Mouse (Mus musculus) cerebellum, adult 9-10 months (tissue): Measurements from ENCODE around the gene Ajm1.

Source experiments
- DNase-seq: peaks from one replicate; pipeline ENCODE4 v3.0.0; 2022

Ajm1 gene

DNA sequence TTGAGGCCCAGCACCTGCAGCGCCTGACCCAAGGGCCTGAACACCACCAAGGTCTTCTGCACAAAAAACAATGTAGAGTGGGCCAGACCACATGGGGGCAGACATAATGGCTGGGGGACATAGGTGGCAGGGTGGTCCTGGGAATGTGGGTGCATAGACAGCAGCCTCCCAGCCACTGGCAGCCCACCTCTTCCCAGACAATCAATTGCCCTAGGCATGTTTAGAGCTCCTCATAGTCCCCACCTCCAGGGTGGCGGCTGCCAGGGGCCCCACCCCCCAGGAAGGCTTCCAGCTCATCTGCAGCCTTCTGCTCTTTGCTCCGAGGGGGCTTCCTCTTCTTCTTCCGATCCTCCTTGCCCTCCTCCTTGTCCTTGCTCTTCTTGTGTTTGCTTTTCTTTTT lies 2.0 kb upstream of the Ajm1 start:
- no peak for DNase-seq

DNA sequence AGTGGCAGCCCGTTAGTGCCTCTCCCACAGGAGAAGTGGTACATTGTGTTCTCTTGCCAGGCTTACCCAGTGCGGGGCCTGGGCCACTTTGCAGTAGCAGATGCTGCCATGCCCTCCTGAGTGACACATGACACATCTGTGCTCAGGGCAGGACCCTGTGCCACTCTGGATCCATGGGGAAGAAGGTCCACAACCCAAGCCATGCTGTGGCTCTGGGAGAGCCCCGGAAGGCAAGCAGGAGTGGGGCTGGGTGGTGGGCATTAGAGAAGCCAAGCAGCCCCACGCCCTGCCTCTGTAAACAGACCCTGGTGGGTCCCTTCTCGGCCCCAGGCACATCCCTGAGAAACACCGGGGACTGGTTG lies 1.5 kb upstream of the Ajm1 start:
- no peak for DNase-seq

DNA sequence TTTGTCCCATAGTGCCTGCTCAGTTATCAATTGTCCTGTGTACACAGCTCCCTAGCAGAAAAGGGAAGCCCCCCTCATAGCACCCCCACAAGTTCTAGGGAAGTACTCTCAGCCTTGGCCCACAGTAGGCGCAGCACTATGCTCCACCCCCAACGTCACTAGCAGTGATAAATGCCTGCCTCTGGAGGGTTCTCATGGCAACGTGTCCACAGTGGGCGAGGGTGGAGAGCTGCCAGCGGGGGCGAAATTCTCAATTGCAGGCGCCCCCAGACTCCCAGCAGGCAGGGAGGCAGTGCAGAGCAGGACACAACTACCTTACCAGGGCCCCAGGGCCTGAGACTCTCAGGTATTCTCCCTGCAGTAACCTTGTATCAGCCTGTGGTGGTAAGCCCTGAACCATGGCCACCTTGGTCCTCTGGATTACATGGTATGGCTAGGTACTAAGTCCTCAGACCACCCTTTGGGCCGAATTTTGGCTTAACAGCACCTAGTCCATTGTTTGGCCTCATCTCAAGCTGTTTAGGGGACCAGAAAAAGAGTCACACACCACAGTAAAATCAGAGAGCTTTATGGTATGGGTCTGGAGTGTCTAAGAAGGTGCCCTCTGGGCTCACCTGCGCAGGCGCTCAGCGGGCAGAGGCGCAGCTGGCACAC lies 1.0 kb upstream of the Ajm1 start:
- DNase-seq = peak; percentile 78

DNA sequence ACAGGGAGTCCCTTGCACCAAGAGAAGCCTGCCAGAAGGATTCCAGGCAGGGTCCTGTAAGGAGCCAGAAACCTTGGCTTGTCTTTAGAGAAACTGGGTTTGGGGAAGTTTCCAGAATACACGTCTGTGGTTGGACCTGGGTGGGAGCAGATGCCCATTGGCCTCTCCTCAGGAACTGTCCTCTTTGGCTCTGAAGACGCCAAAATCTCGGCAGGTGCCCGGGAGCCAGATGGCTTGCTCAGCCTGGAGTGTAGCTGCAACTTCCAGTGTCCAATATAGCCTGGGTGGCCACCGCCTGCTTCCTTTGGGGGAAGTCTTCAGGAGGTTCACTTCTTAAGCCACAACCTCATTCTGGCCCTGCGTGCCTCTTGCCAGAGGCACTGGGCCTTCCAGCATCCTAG lies 344 bp upstream of the Ajm1 start:
- peak; percentile 96 for DNase-seq

DNA sequence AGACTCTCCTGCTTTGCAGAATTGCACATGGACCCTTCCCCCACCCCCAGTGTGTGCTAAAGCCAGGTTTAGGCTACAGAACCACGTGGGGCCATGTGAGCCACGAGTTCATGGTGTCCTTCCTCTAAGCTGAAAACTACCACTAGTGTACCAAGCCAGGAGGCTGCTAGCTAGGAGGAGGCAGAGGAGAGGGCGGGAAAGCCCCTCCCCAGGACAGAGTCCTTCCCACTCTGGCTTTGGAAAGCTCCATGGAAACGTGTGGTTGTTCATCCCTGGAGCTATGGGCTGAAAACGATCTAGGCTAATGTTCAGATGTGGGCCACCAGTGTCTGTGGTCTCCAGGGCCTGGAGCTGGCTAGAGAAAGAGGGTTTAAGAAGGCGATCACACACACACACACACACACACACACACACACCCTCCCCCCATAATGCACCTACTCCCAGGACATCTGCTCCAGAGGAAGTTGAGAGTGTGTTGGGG lies 896 bp downstream of the Ajm1 start:
- DNase-seq = peak; percentile 74

DNA sequence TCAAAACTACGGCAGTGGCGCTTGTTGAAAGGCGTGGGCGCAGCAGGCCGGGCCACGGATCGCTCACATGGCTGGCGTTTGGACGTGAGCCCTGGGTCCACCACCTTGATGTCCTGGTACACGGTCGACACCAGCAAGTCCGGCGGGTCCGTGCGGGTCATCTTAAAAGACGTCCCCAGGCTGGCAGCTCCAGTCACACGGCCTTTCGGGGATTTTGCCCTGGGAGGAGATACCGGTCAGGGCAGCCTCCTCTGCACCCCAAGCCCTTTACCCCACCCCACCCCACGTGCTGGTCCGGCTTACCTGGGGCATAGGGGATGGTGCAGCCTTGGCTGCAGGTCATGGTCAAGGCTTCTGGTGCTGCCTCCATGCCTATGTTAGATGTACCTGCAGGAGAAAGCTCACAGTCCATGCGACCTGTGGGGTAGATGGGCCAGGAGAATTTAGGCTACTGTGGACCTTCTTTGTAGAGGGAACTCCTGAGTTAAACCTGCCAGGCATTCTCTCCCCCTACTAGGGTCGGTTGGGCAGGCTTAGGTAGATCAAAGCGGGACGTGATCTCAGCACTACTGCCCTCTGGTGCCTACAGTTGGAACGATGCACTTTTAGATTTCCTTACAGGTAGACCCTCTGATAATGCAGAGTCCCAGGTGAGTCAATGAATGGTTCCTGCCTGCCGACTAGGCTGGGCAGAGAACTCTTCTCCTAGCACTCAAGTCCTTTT lies 1.7 kb downstream of the Ajm1 start:
- peak; percentile 93 for DNase-seq

DNA sequence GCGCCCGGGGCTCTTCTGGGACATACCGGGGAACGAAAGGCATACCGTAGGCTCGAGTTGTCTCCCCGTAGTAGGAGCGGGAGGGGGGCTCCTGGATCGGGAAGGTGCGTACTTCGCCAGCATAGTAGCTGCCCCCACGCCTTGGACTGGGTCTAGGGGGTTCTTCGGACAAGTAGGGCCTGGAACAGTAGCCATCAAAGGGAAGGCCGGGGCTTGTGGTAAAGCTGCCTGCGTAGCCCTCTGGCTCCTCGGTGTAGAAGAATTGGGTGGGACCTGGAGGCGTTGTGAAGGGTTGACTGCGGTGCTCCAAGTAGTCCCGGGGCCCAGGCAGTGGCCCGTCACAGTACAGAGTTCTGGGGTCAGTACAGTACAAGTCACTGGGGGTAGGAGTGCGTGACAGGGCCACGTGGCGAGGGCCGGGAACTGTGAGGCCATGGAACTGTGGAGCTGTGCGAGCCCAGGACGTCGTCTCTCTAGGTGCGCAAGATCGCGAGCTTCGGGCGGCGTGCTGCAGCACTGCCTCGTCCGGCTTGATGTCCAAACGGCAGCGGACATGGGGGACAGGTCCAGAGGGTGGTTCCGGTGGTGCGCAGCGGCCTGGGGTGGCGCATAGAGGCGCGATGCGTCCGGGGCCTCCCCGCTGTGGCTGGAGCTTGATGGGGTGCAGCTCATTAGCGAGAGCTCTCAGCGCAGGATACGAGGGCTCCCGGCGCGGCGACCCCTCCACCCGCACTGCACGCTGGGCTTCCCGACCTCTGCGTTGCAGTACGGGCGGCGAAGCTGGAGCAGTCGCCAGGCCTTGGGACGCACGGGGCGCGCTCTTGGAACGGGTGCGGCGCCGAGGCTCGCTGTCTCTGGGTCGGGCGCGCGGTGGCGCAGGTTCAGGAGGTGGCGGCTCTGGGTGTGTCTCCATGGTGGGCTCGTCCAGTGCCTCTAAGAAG lies 2.5 kb downstream of the Ajm1 start:
- DNase-seq = peak; percentile 78

DNA sequence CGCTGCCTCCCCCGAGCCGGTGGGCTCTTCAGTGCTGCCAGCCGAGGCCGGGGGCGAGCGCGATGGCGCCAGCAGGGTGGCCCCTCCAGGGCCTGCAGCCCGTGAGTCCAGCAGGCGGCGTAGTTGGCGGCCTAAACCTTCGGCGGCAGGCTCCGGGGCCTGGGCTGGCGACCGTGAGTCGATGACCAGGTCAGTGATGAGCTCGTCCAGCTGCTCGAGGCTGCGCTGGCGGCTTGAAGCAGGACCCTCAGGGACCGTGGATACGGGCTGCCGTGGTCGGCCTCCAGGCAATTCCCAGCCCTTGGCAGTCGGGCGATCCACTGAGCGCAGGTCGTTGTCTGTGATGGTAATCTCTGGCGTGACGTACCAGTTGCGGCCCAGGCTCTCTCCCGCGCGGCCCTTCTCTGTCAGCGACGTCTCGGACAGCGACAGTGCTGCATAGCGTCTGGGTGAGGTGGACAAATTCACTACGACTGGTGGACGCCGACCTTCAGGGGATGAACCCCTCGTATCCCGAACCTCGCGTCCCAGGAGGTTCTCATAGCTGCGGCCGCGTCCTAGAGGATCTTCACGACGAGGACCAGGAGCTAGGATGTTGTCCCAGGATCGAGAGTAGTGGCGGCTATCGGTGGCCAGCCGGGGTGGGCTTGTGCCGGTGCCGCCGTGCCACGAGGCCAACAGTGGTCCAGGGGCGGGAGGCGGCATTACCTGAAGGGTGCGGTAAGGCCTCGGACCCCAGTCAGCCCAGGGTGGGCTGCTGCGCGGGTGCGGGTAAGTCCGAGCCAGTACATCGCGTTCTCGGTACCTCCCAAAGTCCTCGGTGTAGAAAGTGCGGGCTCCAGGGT lies 3.4 kb downstream of the Ajm1 start:
- peak; percentile 64 for DNase-seq

DNA sequence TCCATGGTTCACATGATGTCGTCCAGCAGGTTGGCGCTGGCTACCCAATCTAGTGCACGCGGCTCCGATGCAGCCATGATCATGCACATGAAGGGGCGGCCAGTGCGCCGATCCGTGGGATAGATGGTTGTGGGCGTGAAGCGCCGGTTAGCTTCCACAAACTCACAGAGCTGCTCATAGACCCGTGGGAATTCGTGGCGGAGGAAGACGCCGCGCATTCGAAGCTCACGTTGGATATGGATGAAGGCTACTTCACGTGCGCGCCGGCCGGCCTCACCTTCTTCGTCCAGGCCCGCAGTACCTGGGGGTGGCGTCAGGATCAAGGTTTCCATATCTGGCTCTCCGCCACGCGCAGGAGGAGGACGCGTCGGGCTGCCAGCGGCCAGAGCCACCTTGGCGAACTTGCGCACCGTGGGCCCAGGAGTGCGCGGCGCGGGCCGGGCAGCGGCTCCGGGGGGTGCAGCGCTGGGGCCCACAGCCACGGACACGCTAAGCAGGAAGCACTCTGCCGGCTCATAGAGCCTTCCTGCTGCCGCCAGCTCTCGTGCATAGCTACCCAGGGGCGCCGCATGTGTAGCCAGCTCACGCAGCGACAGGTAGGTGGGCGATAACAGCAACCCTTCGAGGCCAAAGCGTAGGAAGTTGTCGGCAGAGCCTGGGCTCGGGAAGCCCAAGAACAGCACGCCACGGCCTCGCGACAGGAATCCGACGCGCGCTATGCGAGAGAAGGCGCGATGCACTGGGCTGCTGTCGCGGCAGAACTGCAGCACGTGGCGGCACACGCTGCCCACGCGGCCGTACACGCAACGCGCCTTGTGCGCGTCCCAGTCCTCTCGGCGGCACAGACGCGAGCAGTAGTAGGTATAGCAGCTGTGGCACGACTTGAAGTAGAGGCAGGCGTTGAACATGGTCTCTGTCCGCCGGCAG lies 4.3 kb downstream of the Ajm1 start:
- peak; percentile 58 for DNase-seq

DNA sequence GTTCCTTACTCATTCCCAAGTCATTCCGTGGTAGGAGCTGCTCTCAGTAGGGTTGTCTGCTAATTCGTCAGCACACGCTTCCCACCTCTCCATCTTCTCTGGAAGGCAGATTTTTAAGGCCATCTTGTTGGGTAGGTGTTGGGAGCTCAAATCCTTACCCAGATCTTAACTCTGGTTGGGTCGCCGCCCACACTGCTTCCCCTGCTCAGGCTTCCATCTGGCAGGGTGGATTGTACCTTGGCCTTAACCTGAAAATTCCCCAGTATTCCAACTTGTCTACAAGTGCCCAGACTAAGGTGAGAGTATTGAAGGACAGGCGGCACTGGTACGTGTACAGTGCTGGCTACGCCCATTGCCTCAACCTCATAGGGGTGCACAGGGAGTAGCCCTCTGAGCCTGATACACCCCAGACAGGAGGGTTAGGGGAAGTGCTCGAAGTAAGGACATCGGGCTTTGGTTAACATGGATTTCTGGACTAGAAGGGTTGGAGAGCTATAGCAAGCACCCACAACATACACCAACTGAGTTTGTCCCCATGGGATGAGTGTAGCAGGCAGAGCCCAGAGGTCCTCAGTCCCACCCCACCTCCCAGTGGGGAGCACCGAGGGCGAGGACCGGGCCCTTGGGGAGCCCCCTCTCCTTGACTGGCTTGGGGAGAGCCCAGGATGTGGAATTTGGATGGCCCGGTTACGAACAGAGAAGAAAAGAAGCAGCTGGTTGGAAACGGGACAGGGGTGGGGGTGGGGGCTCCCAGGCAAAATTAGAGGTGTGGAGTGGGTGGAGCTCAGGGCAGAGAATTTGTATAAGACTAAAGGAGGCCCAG lies 5.3 kb downstream of the Ajm1 start:
- peak; percentile 61 for DNase-seq

DNA sequence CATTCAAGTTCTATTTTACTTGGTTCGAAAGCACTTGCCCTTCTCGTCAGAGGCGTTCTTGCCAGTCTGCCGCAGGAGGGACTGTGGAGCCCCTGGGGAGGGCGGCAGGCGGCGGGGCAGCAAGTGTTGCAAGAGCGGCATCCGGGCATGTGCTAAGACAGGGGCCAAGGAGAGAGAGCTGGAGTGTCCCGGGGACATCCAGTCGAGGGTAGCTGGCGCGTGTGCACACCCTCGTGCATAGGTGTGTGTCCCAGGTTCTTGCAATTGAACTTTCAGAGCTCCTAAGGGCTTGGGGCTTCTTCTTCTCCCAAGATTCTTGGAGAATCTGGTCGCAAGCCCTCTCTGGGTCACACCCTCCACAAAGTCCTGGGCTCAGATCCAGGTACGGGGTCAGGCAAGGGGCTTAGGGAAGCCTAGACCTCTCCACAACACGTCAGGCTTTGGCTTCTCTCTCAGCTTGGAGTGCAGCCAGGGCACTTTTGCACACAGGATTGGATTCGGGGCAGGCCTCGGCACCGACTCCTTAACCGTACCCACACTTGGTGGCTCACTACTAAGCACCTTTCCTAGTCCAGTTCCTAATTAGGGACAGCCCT lies 6.0 kb downstream of the Ajm1 start:
- DNase-seq = peak; percentile 81

DNA sequence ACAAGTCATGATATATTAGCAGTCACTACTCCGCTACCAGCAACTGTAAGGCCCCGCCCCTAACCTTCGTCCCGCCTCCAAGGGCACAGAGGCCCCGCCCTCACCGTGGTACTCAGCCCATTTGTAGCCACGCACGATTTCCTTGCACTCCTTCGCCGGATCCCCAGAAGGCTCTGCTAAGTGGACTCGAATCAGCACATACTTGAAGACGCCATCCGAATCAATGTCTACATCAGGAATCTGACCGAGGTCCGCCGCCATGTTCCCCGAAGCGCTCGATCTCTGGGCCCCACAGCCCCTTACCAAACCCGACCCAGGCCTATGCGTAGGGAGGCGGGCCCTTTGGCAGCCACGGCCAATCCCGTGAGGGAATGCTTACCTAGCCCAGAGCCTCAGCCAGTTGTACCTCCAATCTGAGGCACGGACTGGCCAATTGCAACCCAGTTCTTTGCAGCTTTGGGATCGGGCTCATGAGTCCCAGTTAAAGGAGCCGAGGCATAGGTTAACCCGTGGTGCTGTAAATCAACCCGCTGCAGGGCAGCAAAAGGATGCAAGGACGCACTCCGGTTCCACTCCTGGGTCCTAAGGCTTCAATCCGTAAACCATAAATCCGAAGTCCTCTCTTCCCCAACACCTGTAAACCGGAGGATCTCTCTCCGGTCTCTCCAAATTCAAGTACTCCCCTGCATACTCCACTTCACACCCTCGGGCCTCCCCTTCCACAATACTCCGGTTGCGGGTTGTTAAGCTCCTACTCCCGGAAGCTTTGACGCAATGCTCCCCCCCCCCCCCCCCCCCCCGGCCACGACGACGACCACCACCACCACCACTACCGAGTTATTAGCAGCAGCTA lies 6.8 kb downstream of the Ajm1 start, which contains the start of the genes Mamdc4 and Phpt1:
Gene Mamdc4, minus strand, starts transcription at position 267 of the 853 bp plus-strand sequence.
Gene Phpt1, minus strand, starts transcription at position 646 of the 853 bp plus-strand sequence.
- DNase-seq = peak; percentile 97

DNA sequence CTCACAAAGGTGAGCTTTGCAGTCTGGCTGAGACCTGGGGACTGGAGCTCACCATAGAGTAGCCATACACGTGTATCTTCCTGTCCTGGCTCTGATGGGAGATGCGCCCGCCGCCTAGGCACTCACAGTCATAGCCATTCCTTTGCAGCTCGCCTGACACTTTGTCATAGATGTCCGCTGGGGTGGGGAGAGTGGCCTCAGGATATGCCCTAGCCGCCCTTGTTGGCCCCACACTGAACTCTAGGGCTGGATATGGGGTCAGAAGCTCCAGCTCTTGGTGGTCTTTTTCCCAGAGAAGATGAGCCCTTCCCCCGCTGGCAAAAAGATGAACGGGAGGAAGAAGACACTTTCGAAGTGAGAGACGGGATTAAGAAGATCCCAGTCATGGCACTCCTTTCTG lies 7.4 kb downstream of the Ajm1 start:
- DNase-seq = no peak

DNA sequence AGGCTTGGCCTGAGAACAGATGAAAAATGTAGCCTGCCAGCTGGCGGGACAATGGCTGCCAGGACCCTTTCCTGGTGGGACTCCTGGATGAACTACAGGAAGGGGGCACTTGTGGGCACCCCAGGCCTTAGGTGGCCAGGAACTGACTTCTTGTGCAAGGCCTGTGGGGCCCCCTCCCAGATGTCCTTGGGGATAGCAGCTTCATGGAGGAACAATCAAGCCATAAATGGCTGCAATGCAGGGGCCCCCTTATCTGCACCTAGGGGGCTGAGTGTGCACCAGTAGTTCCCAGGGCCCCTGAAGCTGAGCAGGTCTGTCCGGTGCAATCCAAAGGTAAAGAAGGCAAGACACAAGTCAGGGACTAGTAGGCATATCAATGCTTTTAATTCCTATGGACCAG lies 8.5 kb downstream of the Ajm1 start:
- peak; percentile 59 for DNase-seq

DNA sequence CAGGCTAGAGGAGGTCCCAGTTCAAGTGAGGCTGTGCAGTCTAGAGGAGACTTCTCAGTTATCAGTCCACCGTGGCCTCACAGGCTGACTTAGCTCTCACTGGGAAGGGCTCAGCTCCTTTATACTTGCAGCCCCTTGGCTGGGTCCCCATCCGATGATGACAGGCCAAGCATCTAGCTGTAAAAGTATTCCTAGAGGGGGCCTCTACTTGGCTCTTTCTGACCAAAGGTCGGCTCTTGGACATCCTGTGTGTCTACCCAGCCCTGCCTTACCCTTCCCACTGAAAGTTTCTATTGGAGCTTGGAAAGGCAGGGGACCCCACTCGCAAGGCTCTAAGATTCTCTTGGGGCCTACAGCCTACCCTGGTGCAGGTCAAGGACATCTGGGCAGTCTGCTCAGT lies 10.3 kb downstream of the Ajm1 start:
- DNase-seq = peak; percentile 28

DNA sequence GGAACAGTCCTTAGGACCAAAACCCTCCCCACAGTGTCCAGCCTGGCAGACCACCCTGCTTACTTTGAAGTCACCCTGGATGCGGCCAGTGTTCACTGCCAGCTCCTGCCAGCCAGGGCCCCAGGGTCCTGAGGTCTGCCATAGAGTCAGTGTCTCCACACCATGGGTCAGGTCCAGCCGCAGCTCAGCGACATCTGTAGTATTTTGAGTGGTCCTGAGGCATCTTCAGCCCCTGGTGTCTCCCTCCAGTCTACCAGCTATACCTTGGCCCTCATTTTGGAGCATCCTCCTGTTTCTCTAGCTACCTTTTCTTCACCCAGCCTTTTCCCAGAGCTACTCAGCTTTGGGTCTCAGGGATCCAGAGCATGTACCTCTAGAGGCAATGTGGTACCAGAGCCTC lies 12.2 kb downstream of the Ajm1 start:
- no peak for DNase-seq

DNA sequence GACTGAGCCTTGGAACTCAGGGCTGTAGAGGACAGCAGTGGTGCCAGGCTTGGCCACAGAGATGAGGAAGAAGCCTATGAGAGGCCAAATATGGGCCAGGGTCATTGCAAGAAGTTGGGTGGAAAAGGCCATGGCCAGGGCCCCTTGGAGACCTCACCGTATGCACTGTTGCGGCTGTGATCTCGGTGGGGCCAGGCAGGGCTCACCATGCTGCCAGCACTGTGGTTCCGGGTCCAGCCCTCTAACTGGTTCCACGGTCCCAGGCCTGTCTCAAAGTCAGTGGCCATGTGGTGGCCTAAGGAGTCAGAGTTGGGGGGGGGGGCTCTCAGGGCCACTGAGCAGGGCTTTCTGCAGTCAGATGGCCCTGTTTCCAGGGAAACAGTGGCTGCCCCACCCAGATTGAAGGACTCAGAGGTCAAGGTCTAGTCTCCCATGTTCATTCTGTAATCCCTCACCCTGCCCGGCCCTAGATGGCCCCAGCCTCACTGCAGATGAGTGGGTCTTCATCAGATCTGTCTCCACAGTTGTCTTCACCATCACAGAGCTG lies 13.0 kb downstream of the Ajm1 start:
- no peak for DNase-seq

DNA sequence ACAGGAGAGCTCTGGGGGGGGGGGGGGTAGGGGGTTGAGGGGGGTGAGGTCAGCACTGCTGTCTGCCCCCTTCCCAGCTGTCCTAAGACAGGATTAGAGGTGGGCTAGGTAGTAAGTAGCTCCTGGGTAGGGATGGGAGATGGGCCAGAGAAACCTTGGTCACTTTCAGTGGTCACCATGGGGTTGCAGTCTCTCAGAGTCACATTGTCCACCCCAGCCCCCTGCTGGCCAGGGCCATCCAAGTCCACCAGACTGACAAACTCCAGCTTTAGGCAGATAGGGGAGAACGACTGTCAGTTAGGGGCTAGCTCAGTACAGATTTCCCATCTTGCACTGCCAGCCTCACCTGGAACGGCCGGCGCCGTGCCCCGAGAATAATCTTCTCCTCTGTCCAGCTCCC lies 15.0 kb downstream of the Ajm1 start:
- DNase-seq = no peak

DNA sequence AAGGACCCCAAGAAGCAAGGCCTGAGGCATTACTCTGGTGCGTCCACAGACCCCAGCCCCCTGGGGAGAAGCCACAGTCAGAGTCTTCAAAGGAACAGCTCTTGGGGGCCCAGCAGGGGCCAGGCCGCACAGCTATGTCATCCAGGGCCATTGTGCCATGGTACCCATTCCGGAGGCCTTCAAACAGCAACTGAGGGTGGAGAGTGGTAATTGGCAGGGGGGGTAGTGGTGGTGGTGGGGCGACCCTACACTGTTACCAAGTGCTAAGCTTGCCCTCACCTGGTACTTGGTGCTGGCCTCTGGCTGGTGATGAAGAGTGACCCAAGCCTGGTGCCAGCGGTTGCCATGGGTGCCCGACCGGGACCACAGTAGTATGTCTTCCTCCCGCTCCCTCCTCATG lies 15.8 kb downstream of the Ajm1 start:
- no peak for DNase-seq
